In genomic region chr2:62646014-62646645, GRCm38 (mm10) we compare ENCODE assay signal across 7 mouse cellular contexts. TPM values are rescaled to one million over a fixed set of nuclear protein-coding genes. Genes with fewer than 3 reads are reported as not detected.
DNase-seq lines count a peak whose midpoint lies in the region; ATAC-seq and TF ChIP-seq lines count a peak whose summit lies in the region.

Gene Ifih1, minus strand, starts transcription at chr2:62646255.

- DNase-seq in MEL (ENCODE audit: low read depth, low spot score) = peak; percentile 84
- peak; percentile 35 for DNase-seq in brain, adult 2 months (ENCODE audit: low read depth, low spot score)
- DNase-seq in forelimb bud, embryonic 11.5 days (ENCODE audit: low read depth, low spot score) = peak; percentile 29
- DNase-seq in splenic B cell, adult 2 months (ENCODE audit: low read depth, low spot score) = peak; percentile 85

- H3K27me3 ChIP-seq in MEL (ENCODE audit: control insufficient read depth in 1 of 2, insufficient read depth in 2 of 2, low read length in 2 of 2) = no peaks in the 10 kb centered on the region
- H3K27me3 ChIP-seq in hindbrain, embryonic 13.5 days = peaks cover 29% of the 10 kb centered on the region
- no peaks in the 10 kb centered on the region for H3K27me3 ChIP-seq in limb, embryonic 15.5 days
- peaks cover 6% of the 10 kb centered on the region; the same call in 1 of the 2 replicates for H3K27me3 ChIP-seq in midbrain, embryonic 15.5 days (replicated peaks)
- H3K27me3 ChIP-seq in splenic B cell, adult 2 months (ENCODE audit: control insufficient read depth, insufficient read depth, low read length, poor library complexity, severe bottlenecking) = no peaks in the 10 kb centered on the region

- H3K4me2 ChIP-seq in hindbrain, embryonic 13.5 days = peak within 1 kb of the TSS; percentile 75
- peak within 1 kb of the TSS; percentile 67 for H3K4me2 ChIP-seq in limb, embryonic 15.5 days
- H3K4me2 ChIP-seq in midbrain, embryonic 15.5 days = peak within 1 kb of the TSS; percentile 93

- ATAC-seq in hindbrain, embryonic 13.5 days (ENCODE audit: low FRiP score) = peak; percentile 81
- ATAC-seq in limb, embryonic 15.5 days (ENCODE audit: insufficient number of reproducible peaks, low FRiP score, low TSS enrichment, low read depth) = 0 out of 2 replicates have a peak, but pooled peaks have one; percentile 35
- ATAC-seq in midbrain, embryonic 15.5 days (replicated peaks) = peak; percentile 91

- no peak for TF ChIP-seq RAD21 in MEL (IDR thresholded peaks at IDR 0.05; ENCODE audit: low read depth, low read length)

- H3K4me1 ChIP-seq in MEL (ENCODE audit: control insufficient read depth in 1 of 2, insufficient read depth in 2 of 2, low read length in 2 of 2) = peaks cover 0 to 3% of the 10 kb centered on the region in 2 experiments; a peak in 2 of 4 replicates
- H3K4me1 ChIP-seq in hindbrain, embryonic 13.5 days (replicated peaks) = peaks cover 25% of the 10 kb centered on the region
- peaks cover 7% of the 10 kb centered on the region for H3K4me1 ChIP-seq in limb, embryonic 15.5 days
- H3K4me1 ChIP-seq in midbrain, embryonic 15.5 days = peaks cover 14% of the 10 kb centered on the region

- H3K36me3 ChIP-seq in MEL (ENCODE audit: control insufficient read depth in 1 of 2, insufficient read depth in 2 of 2, low read length in 2 of 2) = peaks cover 0 to 8% of the 10 kb centered on the region in 2 experiments; a peak in 2 of 4 replicates
- H3K36me3 ChIP-seq in hindbrain, embryonic 13.5 days = no peaks in the 10 kb centered on the region
- no peaks in the 10 kb centered on the region for H3K36me3 ChIP-seq in limb, embryonic 15.5 days
- no peaks in the 10 kb centered on the region for H3K36me3 ChIP-seq in midbrain, embryonic 15.5 days (replicated peaks)
- H3K36me3 ChIP-seq in splenic B cell, adult 2 months (ENCODE audit: control insufficient read depth, insufficient read depth, low read length, poor library complexity, severe bottlenecking) = no peaks in the 10 kb centered on the region

- peak in 2 of 3 experiments; percentile 24 to 32; a peak in 4 of 6 replicates for TF ChIP-seq CTCF in MEL (IDR thresholded peaks at IDR 0.05 in 2 of 3, conservative IDR thresholded peaks at IDR 0.05 in 1 of 3; ENCODE audit: control insufficient read depth in 1 of 3, insufficient read depth in 1 of 3, low read depth in 2 of 3, low read length in 3 of 3, poor library complexity in 1 of 3, severe bottlenecking in 1 of 3)

- H3K9ac ChIP-seq in MEL (ENCODE audit: control insufficient read depth, low read depth, low read length, poor library complexity, severe bottlenecking) = peak within 1 kb of the TSS; percentile 84
- peak within 1 kb of the TSS; percentile 58 for H3K9ac ChIP-seq in hindbrain, embryonic 13.5 days
- peak within 1 kb of the TSS; percentile 48; the same call in 1 of the 2 replicates for H3K9ac ChIP-seq in limb, embryonic 15.5 days
- peak within 1 kb of the TSS; percentile 34; the same call in 1 of the 2 replicates for H3K9ac ChIP-seq in midbrain, embryonic 15.5 days

- peaks cover 22% of the 10 kb centered on the region for H3K79me2 ChIP-seq in MEL (ENCODE audit: control insufficient read depth, insufficient read depth, low read length, poor library complexity)

- H3K27ac ChIP-seq in MEL (ENCODE audit: control insufficient read depth, low read depth, low read length) = peak within 1 kb of the TSS; percentile 65
- H3K27ac ChIP-seq in hindbrain, embryonic 13.5 days = peak within 1 kb of the TSS; percentile 30; the same call in 1 of the 2 replicates
- H3K27ac ChIP-seq in limb, embryonic 15.5 days = no peak within 1 kb of the TSS
- H3K27ac ChIP-seq in midbrain, embryonic 15.5 days = no peak within 1 kb of the TSS

- TF ChIP-seq EP300 in MEL (IDR thresholded peaks at IDR 0.05; ENCODE audit: low read depth in 1 of 2, low read length in 2 of 2) = no peak

- H3K9me3 ChIP-seq in MEL (replicated peaks; ENCODE audit: insufficient read depth, low read length) = no peaks in the 10 kb centered on the region
- H3K9me3 ChIP-seq in hindbrain, embryonic 13.5 days = no peaks in the 10 kb centered on the region
- H3K9me3 ChIP-seq in limb, embryonic 15.5 days = no peaks in the 10 kb centered on the region
- H3K9me3 ChIP-seq in midbrain, embryonic 15.5 days = no peaks in the 10 kb centered on the region

- peak within 1 kb of the TSS; percentile 77 to 79 for H3K4me3 ChIP-seq in MEL (ENCODE audit: control insufficient read depth in 1 of 2, insufficient read depth in 1 of 2, low read depth in 2 of 2, low read length in 2 of 2)
- peak within 1 kb of the TSS; percentile 46 for H3K4me3 ChIP-seq in hindbrain, embryonic 13.5 days
- peak within 1 kb of the TSS; percentile 59 for H3K4me3 ChIP-seq in limb, embryonic 15.5 days
- H3K4me3 ChIP-seq in midbrain, embryonic 15.5 days = peak within 1 kb of the TSS; percentile 50

- no peak for TF ChIP-seq POLR2A in MEL (IDR thresholded peaks at IDR 0.05; ENCODE audit: control insufficient read depth in 1 of 2, insufficient read depth in 1 of 2, low read depth in 1 of 2, low read length in 2 of 2, poor library complexity in 1 of 2)

- under 1% methylated on average over 30 of the region's 30 CpGs for WGBS in hindbrain, embryonic 13.5 days
- under 1% methylated on average over 30 of the region's 30 CpGs for WGBS in limb, embryonic 15.5 days
- under 1% methylated on average over 30 of the region's 30 CpGs for WGBS in midbrain, embryonic 15.5 days

TF ChIP-seq in MEL, 35 proteins besides CTCF, POLR2A, EP300 and RAD21:
- no peak for TF ChIP-seq E2F4 (IDR thresholded peaks at IDR 0.05; ENCODE audit: borderline replicate concordance, low read depth, low read length)
- TF ChIP-seq ETS1 (IDR thresholded peaks at IDR 0.05; ENCODE audit: low read depth, low read length) = peak; percentile 39; the same call in 1 of the 2 replicates
- TF ChIP-seq MXI1 (IDR thresholded peaks at IDR 0.05; ENCODE audit: low read depth, low read length) = no peak
- no peak for TF ChIP-seq GATA1 (IDR thresholded peaks at IDR 0.05; ENCODE audit: low read depth, low read length)
- no peak for TF ChIP-seq CHD1 (IDR thresholded peaks at IDR 0.05; ENCODE audit: low read depth, low read length)
- no peak for TF ChIP-seq TAL1 (IDR thresholded peaks at IDR 0.05; ENCODE audit: low read length)
- TF ChIP-seq NRF1 (IDR thresholded peaks at IDR 0.05; ENCODE audit: insufficient read depth, low read depth, low read length, poor library complexity, severe bottlenecking) = no peak
- no peak for TF ChIP-seq GABPA (IDR thresholded peaks at IDR 0.05; ENCODE audit: low read depth, low read length)
- TF ChIP-seq SMC3 (IDR thresholded peaks at IDR 0.05; ENCODE audit: low read depth, low read length) = no peak
- TF ChIP-seq USF1 (IDR thresholded peaks at IDR 0.05; ENCODE audit: low read depth, low read length) = no peak
- no peak for TF ChIP-seq HCFC1 (IDR thresholded peaks at IDR 0.05; ENCODE audit: low read depth, low read length)
- TF ChIP-seq MAZ (IDR thresholded peaks at IDR 0.05; ENCODE audit: low read depth, low read length) = peak; percentile 39; the same call in 1 of the 2 replicates
- no peak for TF ChIP-seq UBTF (IDR thresholded peaks at IDR 0.05; ENCODE audit: borderline replicate concordance, insufficient read depth, low read depth, low read length)
TF ChIP-seq in MEL: peak in this region for 2.

RNA-seq across cellular contexts. Expression of gene Ifih1, which starts in this region (rescaled TPM):
- 11.4 and 12.8 TPM in 2 replicates for total RNA-seq in MEL (2012; rRNA removed)
- 10 to 100 TPM; 41.5 to 71.9 TPM for polyA plus RNA-seq in MEL (2012; ENCODE audit: insufficient read depth in 1 of 2, insufficient read length in 2 of 2, low read depth in 1 of 2, low replicate concordance in 2 of 2, missing spikeins in 1 of 2)
- 1.2 and 1.5 TPM in 2 replicates for polyA plus RNA-seq in hindbrain, embryonic 13.5 days (2015; fragmentation: Nextera tagmentation; extraction: Ambion mirVana)
- 2.5 and 3.1 TPM in 2 replicates for polyA plus RNA-seq in limb, embryonic 15.5 days (2015; fragmentation: Nextera tagmentation; extraction: Ambion mirVana)
- polyA plus RNA-seq in midbrain, embryonic 15.5 days (2015; fragmentation: Nextera tagmentation; extraction: Ambion mirVana) = 0.93 and 0.97 TPM in 2 replicates

Comparison
In these comparisons a context has a peak if more than half of its experiments do, and no peak if none do; other contexts are left out.
1. RNA of gene Ifih1 (polyA plus RNA-seq): 41.5 to 71.9 TPM in MEL; 2.5 to 3.1 TPM in limb, embryonic 15.5 days, 1.2 to 1.5 TPM in hindbrain, embryonic 13.5 days and 0.93 to 0.97 TPM in midbrain, embryonic 15.5 days; every median in the first group is over 10 times any median in the second.
2. Peak in ATAC-seq, H3K4me3 ChIP-seq, H3K9ac ChIP-seq and H3K4me2 ChIP-seq in midbrain, embryonic 15.5 days; RNA of the gene not detected or under 1 TPM.
3. DNase-seq: peak in every context shown above with its lines; median percentile 85 in splenic B cell, adult 2 months; 84 in MEL; 35 in brain, adult 2 months; 29 in forelimb bud, embryonic 11.5 days.
4. H3K27ac ChIP-seq: peak in MEL (single experiment) and hindbrain, embryonic 13.5 days (single experiment); none in limb, embryonic 15.5 days (single experiment) and midbrain, embryonic 15.5 days (single experiment).
5. H3K9ac ChIP-seq: peak in every context shown above with its lines; median percentile 84 in MEL; 58 in hindbrain, embryonic 13.5 days; 48 in limb, embryonic 15.5 days; 34 in midbrain, embryonic 15.5 days.
6. ATAC-seq: peak in every context shown above with its lines; median percentile 91 in midbrain, embryonic 15.5 days; 81 in hindbrain, embryonic 13.5 days; 35 in limb, embryonic 15.5 days.
7. Peak in every context shown above with its lines, with median percentiles within 50 percentile points of each other: H3K4me3 ChIP-seq and H3K4me2 ChIP-seq.